Mouse (Mus musculus) liver, embryonic 11.5 days (tissue): ENCODE measurements around the gene Srrm4. TPM values are rescaled to one million over a fixed set of nuclear protein-coding genes. Genes with fewer than 3 reads are reported as not detected.
A peak's percentile ranks its signal among the peaks of the same experiment; 100 is the strongest.

ENCODE experiments used
- ATAC-seq: fragments of 200-750 bp; cut with Nextera tagmentation; replicated peaks from 2 replicates; pipeline ENCODE4 v1.8.0; 2017; ENCODE audit warnings: moderate number of reproducible peaks, mild to moderate bottlenecking, moderate TSS enrichment, moderate library complexity; ENCODE audit not compliant: low FRiP score
- DNase-seq: peaks from one replicate; pipeline ENCODE4 v3.0.0-alpha.2; 2017; ENCODE audit warnings: low spot score
- H3K27ac ChIP-seq: fragments of 300-500 bp; sonication (generic); 2 replicates; pipeline ENCODE4 v1.5.1; 2014; ENCODE audit warnings: mild to moderate bottlenecking, low read depth, low read length, control low read depth
- H3K27me3 ChIP-seq: fragments of 300-500 bp; sonication (generic); replicated peaks from 2 replicates; pipeline ENCODE4 v1.6.1; 2014; ENCODE audit warnings: low read length, mixed read lengths; ENCODE audit not compliant: control insufficient read depth, insufficient read depth
- H3K36me3 ChIP-seq: fragments of 300-500 bp; sonication (generic); 2 replicates; pipeline ENCODE4 v1.6.1; 2014; ENCODE audit warnings: mild to moderate bottlenecking, low read length, moderate library complexity, mixed read lengths; ENCODE audit not compliant: control insufficient read depth, insufficient read depth
- H3K4me1 ChIP-seq: fragments of 300-500 bp; sonication (generic); replicated peaks from 2 replicates; pipeline ENCODE4 v1.6.1; 2014; ENCODE audit warnings: low read length, mixed read lengths; ENCODE audit not compliant: control insufficient read depth, insufficient read depth
- H3K4me2 ChIP-seq: fragments of 300-500 bp; sonication (generic); 2 replicates; pipeline ENCODE4 v1.6.1; 2014; ENCODE audit warnings: mild to moderate bottlenecking, control low read depth, moderate library complexity
- H3K4me3 ChIP-seq: fragments of 300-500 bp; sonication (generic); 2 replicates; pipeline ENCODE4 v1.5.1; 2014; ENCODE audit warnings: low read depth, low read length, control low read depth
- H3K9ac ChIP-seq: fragments of 300-500 bp; sonication (generic); 2 replicates; pipeline ENCODE4 v1.6.1; 2014; ENCODE audit warnings: low read depth, low read length, control low read depth
- H3K9me3 ChIP-seq: fragments of 300-500 bp; sonication (generic); 2 replicates; pipeline ENCODE4 v1.6.1; 2016; ENCODE audit warnings: low read length, inconsistent platforms, mixed read lengths; ENCODE audit not compliant: control insufficient read depth
- WGBS: fragments of 180-500 bp; shearing (Covaris S2); extraction: QIAGEN DNeasy Blood & Tissue Kit; methylation state at CpG from one replicate; pipeline ENCODE4 v1.1.7; 2014; 5-methylcytosine and 5-hydroxymethylcytosine counted together
- polyA plus RNA-seq: library from polyadenylated mRNA; unstranded; fragments of >200 nt; fragmentation: Nextera tagmentation; extraction: Ambion mirVana; gene quantifications from 2 replicates; pipeline ENCODE4 v1.2.1, GENCODE M21; 2014

Gene Srrm4
- polyA plus RNA-seq, 1 experiment from 2014 or later, result 0.11 TPM

DNA sequence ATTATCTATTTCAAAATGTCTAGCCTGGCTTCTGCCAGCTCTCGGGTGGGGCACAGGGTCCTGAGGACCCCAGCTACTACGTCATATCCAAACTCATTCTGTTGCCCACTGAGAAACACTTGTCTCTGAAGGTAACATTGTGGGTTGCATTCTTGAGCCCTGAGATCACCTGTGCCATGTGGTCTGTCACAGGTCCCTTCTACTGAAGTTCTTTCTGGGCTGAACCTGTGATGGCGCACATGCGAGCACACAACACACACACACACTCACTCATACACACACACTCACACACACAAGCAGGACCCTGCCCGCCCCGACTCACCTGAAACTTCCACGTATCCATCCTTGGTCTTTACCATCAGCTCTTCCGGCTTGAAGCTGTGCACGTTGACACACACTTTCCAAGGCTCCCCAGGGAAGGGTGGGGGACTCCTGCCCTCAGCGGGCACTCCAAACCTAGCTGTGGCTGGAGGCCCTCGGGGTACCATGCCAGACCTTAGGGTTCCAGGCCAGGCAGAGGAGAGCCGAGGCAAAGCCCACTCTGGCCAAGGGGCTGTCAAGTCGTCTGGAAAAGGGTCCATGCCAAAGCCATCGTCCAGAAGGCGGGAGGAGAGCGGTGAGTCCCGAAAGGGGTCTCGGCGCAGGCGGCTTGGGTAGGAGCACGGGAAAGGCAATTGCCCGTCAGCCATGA lies 169.7 kb downstream of the Srrm4 start:
- no peak overlapping the region for H3K27ac ChIP-seq
- H3K4me2 ChIP-seq, result peak overlapping the region; percentile 53
- no peaks in the 10 kb centered on the region for H3K36me3 ChIP-seq
- H3K4me1 ChIP-seq, result peaks cover 13% of the 10 kb centered on the region
- peak overlapping the region; percentile 39; the same call in 1 of the 2 replicates for H3K9ac ChIP-seq
- no peaks in the 10 kb centered on the region for H3K9me3 ChIP-seq
- no peak for ATAC-seq
- no peak for DNase-seq
- WGBS, result 61% methylated on average over 22 of the region's 22 CpGs
- no peaks in the 10 kb centered on the region; the same call in 1 of the 2 replicates for H3K27me3 ChIP-seq
- H3K4me3 ChIP-seq, result peak overlapping the region; percentile 29

DNA sequence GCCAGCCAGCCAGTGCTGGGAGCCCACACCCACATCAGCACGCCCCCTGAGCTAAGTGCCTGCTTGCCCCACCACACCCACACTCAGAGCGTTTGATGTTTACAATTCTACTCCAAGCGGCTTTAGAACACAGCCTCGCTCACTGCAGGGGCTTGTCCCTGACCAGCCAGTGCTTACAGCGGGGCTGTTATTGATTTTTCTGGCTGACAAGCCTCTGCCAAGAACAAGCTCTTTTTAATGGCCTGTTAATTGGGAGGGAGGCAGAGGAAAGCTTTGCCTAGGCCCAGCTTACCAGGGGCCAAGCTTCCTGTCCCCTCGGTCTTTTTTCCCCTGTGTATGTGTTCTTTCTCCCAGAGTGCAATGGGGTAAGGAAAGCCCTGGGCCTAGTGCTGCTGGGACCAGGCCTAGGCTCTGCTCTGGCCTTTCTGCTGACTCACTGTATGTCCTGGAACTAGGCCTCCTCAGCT lies 170.8 kb downstream of the Srrm4 start:
- Histone ChIP-seq H3K27ac (peak overlapping the region; percentile 48; the same call in 1 of the 2 replicates), H3K4me2 (peak overlapping the region; percentile 26; the same call in 1 of the 2 replicates), H3K4me1 (peaks cover 13% of the 10 kb centered on the region), H3K9ac (no peak overlapping the region), H3K27me3 (no peaks in the 10 kb centered on the region; the same call in 1 of the 2 replicates), H3K9me3 (no peaks in the 10 kb centered on the region), H3K4me3 (no peak overlapping the region), H3K36me3 (no peaks in the 10 kb centered on the region)
- ATAC-seq (peak; percentile 70; the same call in 1 of the 2 replicates), DNase-seq (no peak)
- WGBS, result 33% methylated on average over 6 of the region's 6 CpGs

DNA sequence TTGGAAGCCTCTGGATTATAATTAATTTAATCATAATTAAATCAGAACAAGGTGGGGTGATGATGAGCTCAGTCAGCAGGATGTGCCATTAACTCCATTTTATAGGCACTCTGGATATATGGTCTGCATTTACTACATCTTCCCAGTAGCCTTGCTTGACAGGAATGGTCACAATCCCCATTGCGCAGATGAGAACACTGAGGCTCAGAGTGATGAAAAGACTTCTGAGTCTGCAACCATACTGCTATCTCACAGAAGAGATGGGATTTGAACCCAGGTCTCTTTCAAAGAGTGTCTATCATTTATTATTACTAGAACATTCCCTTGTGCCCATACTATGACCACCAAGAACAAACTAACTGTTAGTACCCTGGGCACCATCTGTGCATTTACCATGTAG lies 171.4 kb downstream of the Srrm4 start:
- WGBS, result 94% methylated on average over 1 of the region's 1 CpGs
- DNase-seq (no peak), ATAC-seq (no peak)
- peak overlapping the region; percentile 26; the same call in 1 of the 2 replicates for H3K4me2 ChIP-seq
- no peak overlapping the region for H3K9ac ChIP-seq
- no peak overlapping the region for H3K4me3 ChIP-seq
- H3K36me3 ChIP-seq, result no peaks in the 10 kb centered on the region
- no peaks in the 10 kb centered on the region; the same call in 1 of the 2 replicates for H3K27me3 ChIP-seq
- no peaks in the 10 kb centered on the region for H3K9me3 ChIP-seq
- H3K27ac ChIP-seq, result 0 out of 2 replicates have a peak overlapping the region, but pooled peaks have one; percentile 48
- peaks cover 13% of the 10 kb centered on the region for H3K4me1 ChIP-seq

DNA sequence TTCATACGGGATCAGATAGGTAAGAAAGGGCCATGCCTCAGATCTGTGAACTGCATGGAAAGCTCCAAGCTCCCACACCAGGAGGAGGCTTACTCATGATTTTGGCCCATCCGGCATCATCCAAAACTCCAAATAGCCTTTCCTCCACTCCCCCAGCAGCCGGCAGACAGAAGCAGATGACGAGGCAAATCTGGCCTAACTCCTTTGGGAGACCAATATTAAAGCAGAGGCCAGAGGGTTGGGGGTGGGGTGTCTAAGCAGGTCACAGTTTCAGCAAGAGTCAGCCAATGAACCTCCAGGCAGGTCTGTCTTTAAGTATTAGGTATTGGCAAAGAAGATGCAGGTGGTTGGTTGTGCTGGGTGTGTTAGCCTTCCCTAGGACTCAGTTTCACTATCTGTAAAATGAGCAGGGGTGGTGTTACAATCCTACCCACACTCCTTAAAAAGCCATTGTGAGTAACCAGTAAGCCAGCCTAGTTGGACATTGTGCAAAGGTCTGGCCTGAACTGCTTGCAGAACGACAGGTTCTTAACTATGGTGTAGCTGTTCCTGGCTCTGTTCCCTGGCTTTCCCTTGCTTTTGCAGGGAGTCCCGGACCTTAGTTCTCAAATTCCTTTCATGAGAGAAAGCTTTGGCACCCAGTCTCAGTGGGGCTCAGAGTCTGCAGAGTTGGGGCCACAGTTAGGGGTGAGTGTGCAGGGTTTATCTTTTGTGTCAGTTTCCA lies 172.1 kb downstream of the Srrm4 start:
- Histone ChIP-seq H3K27me3 (no peaks in the 10 kb centered on the region; the same call in 1 of the 2 replicates), H3K4me2 (no peak overlapping the region), H3K4me1 (peaks cover 13% of the 10 kb centered on the region), H3K9ac (no peak overlapping the region), H3K27ac (no peak overlapping the region), H3K36me3 (no peaks in the 10 kb centered on the region), H3K9me3 (no peaks in the 10 kb centered on the region), H3K4me3 (no peak overlapping the region)
- WGBS, result 75% methylated on average over 6 of the region's 6 CpGs
- no peak for DNase-seq
- no peak for ATAC-seq

DNA sequence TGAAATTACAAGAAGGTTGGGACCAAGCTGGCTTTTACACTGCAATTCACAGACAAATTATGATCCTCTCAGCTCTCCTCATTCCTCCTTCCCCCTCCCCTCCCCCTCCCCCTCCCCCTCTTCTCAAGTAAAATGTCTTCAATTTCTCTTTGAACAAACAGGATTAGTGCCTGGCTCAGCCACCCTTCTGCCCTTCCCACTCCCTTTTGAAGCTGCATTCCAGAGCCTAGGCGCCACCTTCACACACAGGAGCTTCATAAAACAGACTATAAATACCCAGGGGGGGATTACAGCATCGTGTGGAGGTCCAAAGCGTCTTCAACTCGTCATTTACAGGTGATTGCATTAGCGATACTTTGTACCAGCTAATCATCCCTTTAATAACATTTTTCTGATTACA lies 175.4 kb downstream of the Srrm4 start:
- H3K36me3 ChIP-seq, result no peaks in the 10 kb centered on the region
- H3K4me3 ChIP-seq, result no peak overlapping the region
- H3K4me1 ChIP-seq, result peaks cover 5% of the 10 kb centered on the region; the same call in 1 of the 2 replicates
- no peaks in the 10 kb centered on the region for H3K27me3 ChIP-seq
- DNase-seq (no peak), ATAC-seq (no peak)
- WGBS, result 33% methylated on average over 5 of the region's 5 CpGs
- no peaks in the 10 kb centered on the region for H3K9me3 ChIP-seq
- H3K9ac ChIP-seq, result no peak overlapping the region
- no peak overlapping the region for H3K4me2 ChIP-seq
- H3K27ac ChIP-seq, result no peak overlapping the region

DNA sequence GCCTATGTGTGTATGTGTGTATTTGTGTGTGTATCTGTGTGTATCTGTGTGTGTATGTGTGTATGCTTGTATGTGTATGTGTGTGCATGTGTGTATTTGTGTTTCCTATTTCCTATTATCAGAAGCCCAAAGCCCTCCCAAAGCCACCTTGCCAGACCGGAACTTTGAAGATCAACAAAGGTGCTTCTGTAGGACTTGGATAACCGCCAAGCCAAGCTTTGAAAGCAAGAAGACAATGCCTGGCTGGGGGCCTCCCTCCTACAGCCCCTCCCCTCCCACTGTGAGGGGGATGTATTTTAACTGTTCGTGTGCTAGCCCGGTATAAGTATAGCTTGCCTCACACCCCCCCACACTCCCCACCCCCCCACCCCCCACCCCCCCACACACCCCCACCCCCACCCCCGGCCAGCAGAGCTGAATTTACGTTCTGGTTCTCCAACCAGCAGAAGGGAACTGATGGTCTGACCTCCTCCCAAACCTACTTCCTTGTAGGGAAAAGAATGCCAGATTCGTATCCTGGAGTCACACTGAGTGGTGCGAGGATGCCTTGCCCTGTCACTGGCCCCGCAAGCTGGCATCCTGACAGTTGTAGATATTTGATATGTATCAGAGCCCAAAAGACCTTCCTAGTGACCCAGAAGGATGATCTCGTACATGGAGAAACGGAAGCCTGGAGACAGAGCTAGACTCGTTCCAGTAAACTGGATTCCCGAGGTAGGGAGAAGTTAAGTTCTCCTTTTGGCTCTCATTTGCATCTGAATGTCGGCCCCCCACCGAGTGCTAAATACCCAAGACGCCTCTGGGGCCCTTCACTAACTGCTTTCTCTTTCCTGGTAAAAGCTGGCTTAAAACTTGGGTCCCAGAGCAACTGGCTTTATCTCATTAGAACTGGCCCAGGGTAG lies 181.7 kb downstream of the Srrm4 start:
- Histone ChIP-seq H3K9ac (no peak overlapping the region), H3K27ac (no peak overlapping the region), H3K36me3 (no peaks in the 10 kb centered on the region)

DNA sequence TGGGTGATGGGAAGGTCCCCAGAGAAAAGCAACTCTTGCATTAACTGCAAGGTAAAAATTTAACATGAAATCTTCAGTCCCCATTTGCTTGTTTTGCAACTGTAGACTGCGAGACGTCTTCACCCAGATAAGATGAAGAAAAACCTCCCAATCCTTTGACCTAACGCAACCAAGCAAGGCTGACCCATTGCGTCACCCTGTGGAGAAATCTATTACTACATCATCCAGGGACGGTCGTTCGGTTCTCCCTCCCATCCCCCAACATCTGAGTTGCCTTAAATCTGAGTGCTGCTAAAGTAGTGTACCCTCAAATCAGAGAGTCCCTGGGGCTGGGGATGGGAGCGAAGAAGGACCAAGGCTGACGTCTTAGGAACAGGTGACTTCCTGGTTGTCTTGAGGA lies 182.7 kb downstream of the Srrm4 start:
- no peak for DNase-seq
- Histone ChIP-seq H3K4me1 (no peaks in the 10 kb centered on the region), H3K4me2 (no peak overlapping the region), H3K36me3 (no peaks in the 10 kb centered on the region), H3K27me3 (no peaks in the 10 kb centered on the region), H3K4me3 (no peak overlapping the region), H3K9me3 (no peaks in the 10 kb centered on the region), H3K27ac (no peak overlapping the region), H3K9ac (no peak overlapping the region)
- no peak for ATAC-seq
- 44% methylated on average over 9 of the region's 9 CpGs for WGBS

More for the DNA sequence above, 181.7 kb downstream of the Srrm4 start:
- 13% methylated on average over 16 of the region's 16 CpGs for WGBS
- no peaks in the 10 kb centered on the region for H3K27me3 ChIP-seq
- no peak overlapping the region for H3K4me2 ChIP-seq
- no peaks in the 10 kb centered on the region for H3K9me3 ChIP-seq
- ATAC-seq, result no peak
- no peak for DNase-seq
- no peak overlapping the region for H3K4me3 ChIP-seq
- H3K4me1 ChIP-seq, result no peaks in the 10 kb centered on the region

DNA sequence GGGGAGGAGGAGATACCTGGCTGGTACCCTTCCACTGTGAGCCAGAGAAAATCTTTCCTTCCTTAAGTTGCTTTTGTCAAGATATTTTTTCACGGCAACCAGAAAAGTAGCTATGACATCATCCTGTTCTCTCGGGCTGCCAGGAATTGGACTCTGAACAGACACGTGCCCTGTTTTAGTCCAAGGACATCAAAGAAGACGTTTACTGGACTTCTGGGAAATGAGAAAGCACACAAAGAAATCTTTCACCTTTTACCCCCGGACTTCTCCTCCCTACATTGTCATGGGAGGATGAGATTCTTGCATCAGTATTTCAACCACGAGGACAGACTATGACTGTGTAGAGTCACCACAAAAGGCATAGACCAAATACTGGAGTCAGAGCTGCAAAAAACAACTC lies 183.7 kb downstream of the Srrm4 start:
- ATAC-seq (no peak), DNase-seq (no peak)
- Histone ChIP-seq H3K4me3 (no peak overlapping the region), H3K4me2 (no peak overlapping the region), H3K36me3 (no peaks in the 10 kb centered on the region), H3K9ac (no peak overlapping the region), H3K4me1 (no peaks in the 10 kb centered on the region), H3K27ac (no peak overlapping the region), H3K9me3 (no peaks in the 10 kb centered on the region), H3K27me3 (no peaks in the 10 kb centered on the region)
- WGBS, result 48% methylated on average over 6 of the region's 6 CpGs
